9 mouse cellular contexts compared by ENCODE assay signal in the genomic region with DNA sequence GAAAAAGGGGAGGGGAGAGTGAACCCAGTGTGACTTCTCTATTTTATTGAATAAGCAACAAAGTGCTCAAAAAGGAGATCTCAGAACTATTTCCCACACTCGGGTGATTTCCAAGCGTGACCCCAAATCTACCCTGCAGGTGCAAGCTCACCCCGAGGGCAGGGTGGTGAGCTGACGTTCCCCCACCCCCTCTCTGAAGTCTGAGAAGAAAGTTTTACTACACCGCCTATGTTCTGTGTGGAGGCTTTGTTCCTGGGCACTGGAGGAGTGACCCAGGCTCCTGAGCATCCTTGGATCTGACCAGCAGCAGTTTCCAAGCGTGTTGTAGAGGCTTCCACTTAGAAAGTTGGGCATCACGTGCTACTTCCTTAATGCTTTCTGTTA. TPM values are rescaled to one million over a fixed set of nuclear protein-coding genes. Genes with fewer than 3 reads are reported as not detected.
DNase-seq lines count a peak whose midpoint lies in the region; ATAC-seq and TF ChIP-seq lines count a peak whose summit lies in the region.
"Had no signal": no experiment of that assay in that cellular context is flagged by ENCODE, and none has a peak within 500 bp of the region (broad histone marks: within the 10 kb centered on the region; RNA-seq: fewer than 3 reads in every experiment).

No protein-coding gene starts in this region.

- TF ChIP-seq CTCF in midbrain, postnatal 0 days (IDR thresholded peaks at IDR 0.05): no peak

- no peaks in the 10 kb centered on the region for H3K9me3 ChIP-seq in heart, embryonic 16.5 days (replicated peaks; ENCODE audit: control insufficient read depth, low read length)
- no peaks in the 10 kb centered on the region for H3K9me3 ChIP-seq in hindbrain, embryonic 15.5 days
- no peaks in the 10 kb centered on the region for H3K9me3 ChIP-seq in midbrain, postnatal 0 days (ENCODE audit: low read length)

- H3K27me3 ChIP-seq in heart, embryonic 16.5 days (ENCODE audit: control insufficient read depth, insufficient read depth, low read length): peaks cover 12% of the 10 kb centered on the region; the same call in 1 of the 2 replicates
- H3K27me3 ChIP-seq in hindbrain, embryonic 15.5 days: no peaks in the 10 kb centered on the region
- H3K27me3 ChIP-seq in midbrain, postnatal 0 days (ENCODE audit: insufficient read depth, low read length): no peaks in the 10 kb centered on the region
- H3K27me3 ChIP-seq: CH12.LX had no signal

- peak overlapping the region; percentile 96 for H3K4me2 ChIP-seq in heart, embryonic 16.5 days (ENCODE audit: low read depth, low read length)
- peak overlapping the region; percentile 98 for H3K4me2 ChIP-seq in hindbrain, embryonic 15.5 days
- peak overlapping the region; percentile 75 for H3K4me2 ChIP-seq in midbrain, postnatal 0 days (ENCODE audit: low read depth, low read length, poor library complexity, severe bottlenecking)

- H3K27ac ChIP-seq in heart, embryonic 16.5 days (ENCODE audit: low read length): no peak overlapping the region
- no peak overlapping the region for H3K27ac ChIP-seq in hindbrain, embryonic 15.5 days (replicated peaks)
- no peak overlapping the region for H3K27ac ChIP-seq in midbrain, postnatal 0 days (ENCODE audit: low read depth, low read length)

- no peak for ATAC-seq in heart, embryonic 16.5 days (replicated peaks; ENCODE audit: extremely low read depth, insufficient read depth, low FRiP score)
- ATAC-seq in common myeloid progenitor, adult 5-6 weeks (replicated peaks; ENCODE audit: low read depth, poor library complexity, severe bottlenecking): 0 out of 2 replicates have a peak, but pooled peaks have one; percentile 25
- ATAC-seq in hindbrain, embryonic 15.5 days (ENCODE audit: low FRiP score, low read depth): 0 out of 2 replicates have a peak, but pooled peaks have one; percentile 2
- ATAC-seq in midbrain, postnatal 0 days (ENCODE audit: low FRiP score): no peak

- peaks cover 3% of the 10 kb centered on the region; the same call in 1 of the 2 replicates for H3K4me1 ChIP-seq in heart, embryonic 16.5 days (ENCODE audit: control insufficient read depth, insufficient read depth, low read length)
- peaks cover 16% of the 10 kb centered on the region for H3K4me1 ChIP-seq in hindbrain, embryonic 15.5 days (replicated peaks)
- H3K4me1 ChIP-seq in midbrain, postnatal 0 days (ENCODE audit: insufficient read depth, low read length): peaks cover 5% of the 10 kb centered on the region; the same call in 1 of the 2 replicates

- no peak overlapping the region; the same call in 1 of the 2 replicates for H3K9ac ChIP-seq in heart, embryonic 16.5 days (ENCODE audit: low read length)
- peak overlapping the region; percentile 73; the same call in 1 of the 2 replicates for H3K9ac ChIP-seq in hindbrain, embryonic 15.5 days
- peak overlapping the region; percentile 67; the same call in 1 of the 2 replicates for H3K9ac ChIP-seq in midbrain, postnatal 0 days (replicated peaks; ENCODE audit: low read length, poor library complexity, severe bottlenecking)

- DNase-seq in heart, adult 8-10 months (ENCODE audit: low spot score): no peak
- no peak for DNase-seq in midbrain, postnatal 0 days (ENCODE audit: low spot score)
- DNase-seq in right cerebral cortex, adult 2 months (ENCODE audit: low spot score in 2 of 2): no peak
- DNase-seq in cerebellum, adult 11-12 months: no peak
- DNase-seq in lung, postnatal 36 days: no peak

- H3K36me3 ChIP-seq in heart, embryonic 16.5 days (ENCODE audit: control insufficient read depth, insufficient read depth): no peaks in the 10 kb centered on the region
- H3K36me3 ChIP-seq in hindbrain, embryonic 15.5 days: no peaks in the 10 kb centered on the region
- no peaks in the 10 kb centered on the region for H3K36me3 ChIP-seq in midbrain, postnatal 0 days (ENCODE audit: insufficient read depth, low read length)

- WGBS in heart, embryonic 16.5 days: 41% methylated on average over 7 of the region's 7 CpGs
- 20% methylated on average over 7 of the region's 7 CpGs for WGBS in hindbrain, embryonic 15.5 days
- 16% methylated on average over 7 of the region's 7 CpGs for WGBS in midbrain, postnatal 0 days

- H3K4me3 ChIP-seq in heart, embryonic 16.5 days (ENCODE audit: low read length): peak overlapping the region; percentile 67
- H3K4me3 ChIP-seq in hindbrain, embryonic 15.5 days: peak overlapping the region; percentile 72
- H3K4me3 ChIP-seq in midbrain, postnatal 0 days (ENCODE audit: low read depth, low read length): peak overlapping the region; percentile 64

RNA-seq across cellular contexts. Expression of gene Gpr156, which starts 0.5 kb away (rescaled TPM):
- polyA plus RNA-seq in heart, embryonic 16.5 days (2015; fragmentation: Nextera tagmentation; extraction: Ambion mirVana): 0.18 and 0.22 TPM in 2 replicates
- under 1 TPM in 1 of 4 experiments, not detected in 3; 0.06 TPM for total RNA-seq in heart, adult 8-10 months (2022)
- total RNA-seq in common myeloid progenitor, adult 5-6 weeks (2017): not detected in 2 replicates
- 3.3 and 5.7 TPM in 2 replicates for polyA plus RNA-seq in hindbrain, embryonic 15.5 days (2015; fragmentation: Nextera tagmentation; extraction: Ambion mirVana)
- 6.1 and 6.4 TPM in 2 replicates for total RNA-seq in midbrain, postnatal 0 days (2014; rRNA removed)
- polyA plus RNA-seq in midbrain, postnatal 0 days (2015; fragmentation: Nextera tagmentation; extraction: Ambion mirVana): 2.8 and 2.9 TPM in 2 replicates

RNA-seq across cellular contexts. Expression of gene Lrrc58, which starts 48.6 kb away (rescaled TPM):
- 35.7 and 36.2 TPM in 2 replicates for polyA plus RNA-seq in heart, embryonic 16.5 days (2015; fragmentation: Nextera tagmentation; extraction: Ambion mirVana)
- total RNA-seq in heart, adult 8-10 months (2022): 10 to 100 TPM; 57.2 to 67.5 (median 65.3) TPM
- 50.5 and 64.4 TPM in 2 replicates for total RNA-seq in common myeloid progenitor, adult 5-6 weeks (2017)
- polyA plus RNA-seq in hindbrain, embryonic 15.5 days (2015; fragmentation: Nextera tagmentation; extraction: Ambion mirVana): 48.2 and 51.7 TPM in 2 replicates
- total RNA-seq in midbrain, postnatal 0 days (2014; rRNA removed): 88.2 and 106 TPM in 2 replicates
- polyA plus RNA-seq in midbrain, postnatal 0 days (2015; fragmentation: Nextera tagmentation; extraction: Ambion mirVana): 40.7 and 46.1 TPM in 2 replicates

RNA-seq across cellular contexts. Expression of gene Gm36028, which starts 55.9 kb away (rescaled TPM):
- 10.2 and 12.1 TPM in 2 replicates for polyA plus RNA-seq in heart, embryonic 16.5 days (2015; fragmentation: Nextera tagmentation; extraction: Ambion mirVana)
- 1 to 10 TPM in 3 of 4 experiments, under 1 TPM in 1; 0.90 to 1.4 (median 1.3) TPM for total RNA-seq in heart, adult 8-10 months (2022)
- total RNA-seq in common myeloid progenitor, adult 5-6 weeks (2017): 0.64 TPM in 1 of 2 replicates, not detected in the other
- 0.14 and 0.27 TPM in 2 replicates for polyA plus RNA-seq in hindbrain, embryonic 15.5 days (2015; fragmentation: Nextera tagmentation; extraction: Ambion mirVana)
- not detected in 2 replicates for total RNA-seq in midbrain, postnatal 0 days (2014; rRNA removed)
- polyA plus RNA-seq in midbrain, postnatal 0 days (2015; fragmentation: Nextera tagmentation; extraction: Ambion mirVana): 0.19 TPM in 1 of 2 replicates, not detected in the other
- total RNA-seq: CH12.LX had no signal

Comparison
In these comparisons a context has a peak if more than half of its experiments do, and no peak if none do; other contexts are left out.
1. ATAC-seq: peak in common myeloid progenitor, adult 5-6 weeks (single experiment) and hindbrain, embryonic 15.5 days (single experiment); none in heart, embryonic 16.5 days (single experiment) and midbrain, postnatal 0 days (single experiment).
2. Peak in every context shown above with its lines, with median percentiles within 50 percentile points of each other: H3K4me2 ChIP-seq and H3K4me3 ChIP-seq.